Mouse (Mus musculus): ENCODE results near the gene Ugt2b37. TPM values are rescaled to one million over a fixed set of nuclear protein-coding genes. Genes with fewer than 3 reads are reported as not detected.
"Not testable (repeated sequence)": the region's sequence is repeated elsewhere in the genome, so short reads cannot be mapped to it uniquely, and the experiment has no call there.

The Ugt2b37 gene
- polyA plus RNA-seq (2012; rRNA removed): not detected in 2 replicates

DNA sequence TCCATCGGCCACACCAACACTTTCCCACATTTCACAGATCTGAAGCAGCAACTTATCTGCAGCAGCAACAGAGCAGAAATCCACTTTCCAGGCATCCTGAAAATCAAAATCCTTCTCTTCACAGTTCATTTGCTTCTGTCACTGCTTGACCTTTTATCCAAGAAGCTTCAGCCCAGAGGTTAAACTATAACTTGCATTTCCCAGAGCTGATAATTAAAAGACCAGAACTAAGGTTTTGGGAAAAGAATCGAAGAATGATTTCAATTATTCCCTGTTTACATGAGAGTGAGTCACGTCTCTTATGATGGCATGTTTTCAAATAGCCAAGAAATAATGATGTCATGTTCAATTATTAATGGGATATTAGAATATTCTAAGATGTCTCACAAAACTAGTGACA is at the start of gene Ugt2b37:
Gene Ugt2b37 (minus strand): TSS at position 129 of the 400 bp plus-strand sequence.
- DNase-seq (ENCODE audit: low read depth): not testable (repeated sequence)

DNA sequence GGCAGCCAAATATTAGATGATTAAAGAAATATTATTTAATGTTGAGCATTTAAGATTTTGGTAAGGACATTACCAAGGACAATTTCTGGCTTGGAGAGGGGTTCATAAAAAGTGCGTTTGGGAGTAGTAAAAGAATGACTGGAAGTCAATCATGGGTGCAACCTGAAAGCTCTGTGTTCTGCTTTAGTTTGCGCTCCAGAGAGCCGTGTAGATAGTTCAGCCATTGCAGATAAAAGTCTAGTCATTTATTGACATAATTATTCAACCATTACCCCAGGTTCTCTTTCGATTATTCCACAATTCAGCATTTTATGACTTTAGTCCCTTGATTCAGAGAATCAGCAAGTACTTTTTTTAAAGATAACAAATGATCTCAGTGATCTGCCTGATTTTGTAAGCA is 31.6 kb upstream of the Ugt2b37 start:
- not testable (repeated sequence) for DNase-seq (ENCODE audit: low read depth)

DNA sequence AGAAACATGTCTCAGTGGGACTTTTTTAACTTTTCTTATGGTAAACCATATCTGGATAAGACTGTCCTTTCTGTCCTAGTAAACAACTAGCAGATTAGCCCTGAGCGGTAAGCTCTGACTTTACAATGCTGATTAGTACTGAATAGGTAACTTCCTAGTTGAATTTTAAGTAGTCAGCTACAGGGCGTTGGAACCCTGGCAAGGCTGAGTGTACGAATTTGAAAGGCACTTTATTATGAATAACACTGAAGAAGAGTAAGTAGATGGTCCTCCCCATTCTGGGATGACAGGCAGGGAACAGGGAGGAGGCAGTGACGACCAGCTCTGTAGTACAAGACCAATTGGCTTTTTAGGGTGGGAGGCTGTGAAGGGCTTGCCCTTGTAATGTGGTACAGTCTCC is 21.4 kb upstream of the Ugt2b37 start:
- DNase-seq (ENCODE audit: low read depth): not testable (repeated sequence)

DNA sequence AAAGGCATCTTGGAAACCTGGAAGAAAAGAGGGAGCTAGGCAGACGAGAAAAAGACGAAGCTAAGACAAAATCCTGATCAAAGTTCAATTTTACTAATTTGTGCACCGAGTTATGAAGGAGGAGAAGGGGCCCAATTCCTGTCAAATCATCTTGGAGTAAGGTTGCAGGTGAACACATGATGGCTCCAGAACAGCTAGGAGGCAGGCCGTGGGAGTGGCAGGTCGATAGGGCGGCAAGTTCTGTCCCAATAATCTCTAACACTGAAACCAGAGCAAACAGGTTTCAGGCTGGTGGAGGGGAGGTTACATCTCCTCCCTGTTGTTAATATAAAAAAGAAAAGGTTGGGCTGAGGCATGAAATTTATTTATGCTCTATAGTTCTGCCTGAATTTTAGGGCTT is 21.0 kb upstream of the Ugt2b37 start:
- no peak for DNase-seq (ENCODE audit: low read depth)

DNA sequence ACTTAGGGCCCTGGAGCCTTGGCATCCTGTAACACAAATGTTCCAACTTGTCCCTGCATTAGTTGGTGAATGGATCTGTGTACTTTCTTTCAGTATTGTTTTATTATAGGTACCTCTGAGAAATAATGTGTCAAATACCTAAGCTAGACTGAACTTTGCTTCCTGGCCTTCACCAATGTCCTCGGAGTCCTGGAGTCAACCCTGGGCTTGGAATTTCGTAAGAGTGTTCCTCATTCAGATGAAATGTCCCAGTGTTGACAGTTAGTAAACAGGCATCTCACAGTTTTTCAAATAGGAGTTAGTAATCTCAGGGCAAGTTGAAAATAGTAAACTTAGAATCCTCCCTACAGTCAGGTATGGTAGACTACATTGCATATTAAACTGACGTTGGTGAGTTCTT is 1.2 kb upstream of the Ugt2b37 start:
- no peak for DNase-seq (ENCODE audit: low read depth)

DNA sequence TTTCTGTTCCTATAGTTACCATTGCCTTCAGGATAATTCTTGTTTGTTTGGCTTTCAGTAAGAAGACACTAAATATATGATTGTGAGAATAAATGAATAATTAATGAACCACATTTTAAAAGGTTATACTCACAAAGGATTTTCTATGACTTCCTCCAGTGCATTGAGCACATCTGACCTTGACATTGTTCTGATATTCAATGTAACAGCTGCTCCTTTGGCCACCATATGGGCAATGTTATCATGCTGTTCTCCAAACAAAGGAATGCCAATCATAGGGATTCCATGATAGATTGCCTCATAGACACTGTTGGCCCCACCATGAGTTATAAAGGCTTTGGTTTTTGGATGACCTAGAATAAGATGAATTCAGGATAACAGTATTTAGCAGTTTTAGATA is 12.5 kb downstream of the Ugt2b37 start:
- not testable (repeated sequence) for DNase-seq (ENCODE audit: low read depth)

DNA sequence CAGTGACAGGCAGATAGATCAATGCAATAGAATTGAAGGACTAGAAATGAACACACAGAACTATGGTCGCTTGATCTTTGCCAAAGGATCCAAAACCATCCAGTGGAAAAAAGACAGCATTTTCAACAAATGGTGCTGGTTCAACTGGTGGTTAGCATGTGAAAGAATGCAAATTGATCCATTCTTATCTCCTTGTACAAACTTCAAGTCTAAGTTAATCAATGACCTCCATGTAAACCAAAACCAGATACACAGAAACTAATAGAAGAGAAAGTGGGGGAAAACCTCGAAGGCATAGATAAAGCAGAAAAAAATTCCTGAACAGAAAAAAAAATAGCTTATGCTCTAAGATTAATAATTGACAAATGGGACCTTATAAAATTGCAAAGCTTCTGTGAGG is 58.2 kb downstream of the Ugt2b37 start:
- DNase-seq (ENCODE audit: low read depth): not testable (repeated sequence)

Other genes starting within 250 kb of the Ugt2b37 start
- 0.08 TPM in 1 of 2 replicates, not detected in the other for gene Ugt2b36, start 162.2 kb downstream of the Ugt2b37 start, polyA plus RNA-seq (2012; rRNA removed)
- gene Ugt2b5, start 114.5 kb downstream of the Ugt2b37 start, polyA plus RNA-seq (2012; rRNA removed): 0.14 TPM in 1 of 2 replicates, not detected in the other
- gene Ugt2a3, start 82.4 kb upstream of the Ugt2b37 start, polyA plus RNA-seq (2012; rRNA removed): 0.06 TPM in 1 of 2 replicates, not detected in the other
- gene Ugt2b38, start 169.4 kb upstream of the Ugt2b37 start, polyA plus RNA-seq (2012; rRNA removed): not detected in 2 replicates
- 0.04 TPM in 1 of 2 replicates, not detected in the other for gene Ugt2a2, start 227.5 kb upstream of the Ugt2b37 start, polyA plus RNA-seq (2012; rRNA removed)
- not detected in 2 replicates for gene Gm43638, start 232.0 kb upstream of the Ugt2b37 start, polyA plus RNA-seq (2012; rRNA removed)
- gene Ugt2a1, start 236.1 kb upstream of the Ugt2b37 start, polyA plus RNA-seq (2012; rRNA removed): not detected in 2 replicates